Mouse (Mus musculus) forebrain, embryonic 11.5 days (tissue): Measurements from ENCODE around the gene Golgb1. TPM values are rescaled to one million over a fixed set of nuclear protein-coding genes. Genes with fewer than 3 reads are reported as not detected.

ENCODE experiments used
- ATAC-seq: fragments of 200-750 bp; cut with Nextera tagmentation; replicated peaks from 2 replicates; pipeline ENCODE4 v1.8.0; 2017; ENCODE audit warnings: moderate TSS enrichment; ENCODE audit not compliant: low FRiP score
- DNase-seq: peaks from one replicate; pipeline ENCODE4 v3.0.0-alpha.2; 2017; ENCODE audit warnings: low spot score
- H3K27ac ChIP-seq: fragments of 300-500 bp; sonication (generic); 2 replicates; pipeline ENCODE4 v1.5.1; 2014; ENCODE audit warnings: low read depth, low read length
- H3K27me3 ChIP-seq: fragments of 300-500 bp; sonication (generic); 2 replicates; pipeline ENCODE4 v1.6.1; 2014; ENCODE audit warnings: mild to moderate bottlenecking, low read length, mixed read lengths; ENCODE audit not compliant: control insufficient read depth, insufficient read depth
- H3K36me3 ChIP-seq: fragments of 300-500 bp; sonication (generic); 2 replicates; pipeline ENCODE4 v1.6.1; 2014; ENCODE audit warnings: mild to moderate bottlenecking, low read length, moderate library complexity, mixed read lengths; ENCODE audit not compliant: control insufficient read depth, insufficient read depth
- H3K4me1 ChIP-seq: fragments of 300-500 bp; sonication (generic); replicated peaks from 2 replicates; pipeline ENCODE4 v1.6.1; 2014; ENCODE audit warnings: low read length, mixed read lengths; ENCODE audit not compliant: control insufficient read depth, insufficient read depth
- H3K4me2 ChIP-seq: fragments of 300-500 bp; sonication (generic); 2 replicates; pipeline ENCODE4 v1.6.1; 2014; ENCODE audit warnings: low read depth, mild to moderate bottlenecking, low read length, moderate library complexity, mixed read lengths; ENCODE audit not compliant: severe bottlenecking
- H3K4me3 ChIP-seq: fragments of 300-500 bp; sonication (generic); 2 replicates; pipeline ENCODE4 v1.5.1; 2014; ENCODE audit warnings: low read depth, low read length
- H3K9ac ChIP-seq: fragments of 300-500 bp; sonication (generic); 2 replicates; pipeline ENCODE4 v1.6.1; 2014; ENCODE audit warnings: low read length
- H3K9me3 ChIP-seq: fragments of 300-500 bp; sonication (generic); 2 replicates; pipeline ENCODE4 v1.6.1; 2016; ENCODE audit warnings: low read length, mixed read lengths; ENCODE audit not compliant: control insufficient read depth
- WGBS: fragments of 180-500 bp; shearing (Covaris S2); extraction: QIAGEN DNeasy Blood & Tissue Kit; methylation state at CpG from one replicate; pipeline ENCODE4 v1.1.7; 2014; 5-methylcytosine and 5-hydroxymethylcytosine counted together
- polyA plus RNA-seq: library from polyadenylated mRNA; unstranded; fragments of >200 nt; fragmentation: Nextera tagmentation; extraction: Ambion mirVana; gene quantifications from 2 replicates; pipeline ENCODE4 v1.2.1, GENCODE M21; 2014

Golgb1 gene
- polyA plus RNA-seq, 1 experiment from 2014 or later: 74.2 TPM

DNA sequence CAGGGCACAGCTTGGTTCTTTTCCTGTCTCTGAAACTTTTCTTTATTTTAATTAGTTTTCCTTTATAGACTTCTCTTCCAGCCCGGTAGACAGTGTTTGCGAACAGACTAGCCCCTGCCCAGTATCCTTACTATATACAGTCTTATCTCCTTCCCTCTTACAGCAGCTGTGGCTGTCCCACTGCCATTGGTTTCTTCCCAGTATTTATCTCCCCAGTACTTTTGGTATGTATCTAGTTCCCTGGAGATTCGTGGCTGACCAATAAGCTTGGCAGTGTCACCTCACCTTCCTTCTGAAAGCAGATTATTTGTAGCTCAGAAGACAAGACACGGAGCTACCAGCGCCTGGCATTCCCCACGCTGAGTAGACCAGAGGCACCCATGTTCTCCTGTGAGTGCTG, 21.8 kb downstream of the Golgb1 start:
- H3K9me3 ChIP-seq: no peaks in the 10 kb centered on the region
- H3K4me3 ChIP-seq: no peak overlapping the region
- WGBS: 93% methylated on average over 6 of the region's 6 CpGs
- no peak overlapping the region for H3K27ac ChIP-seq
- H3K9ac ChIP-seq: no peak overlapping the region
- no peak for ATAC-seq
- no peaks in the 10 kb centered on the region for H3K27me3 ChIP-seq
- DNase-seq: no peak
- no peak overlapping the region for H3K4me2 ChIP-seq
- H3K36me3 ChIP-seq: no peaks in the 10 kb centered on the region; the same call in 1 of the 2 replicates
- no peaks in the 10 kb centered on the region for H3K4me1 ChIP-seq

DNA sequence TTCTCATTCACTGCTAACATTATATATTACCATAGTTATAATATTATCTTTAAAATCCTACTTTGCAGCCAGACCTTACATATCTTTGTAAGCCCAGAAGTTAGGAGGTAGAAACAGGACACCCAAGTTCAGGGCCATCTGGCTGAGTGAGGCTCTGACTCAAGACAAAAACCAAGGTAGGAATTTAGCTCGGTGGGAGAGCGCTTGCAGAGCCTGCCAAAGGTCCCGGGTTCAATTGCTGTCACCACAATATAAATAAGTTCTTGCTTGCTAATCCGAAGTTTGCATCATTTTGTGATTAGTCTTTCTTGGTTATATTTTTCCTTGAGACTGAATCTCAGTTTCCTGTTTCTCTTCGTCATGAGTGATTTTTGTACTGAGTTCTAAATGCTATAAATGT, 28.2 kb downstream of the Golgb1 start:
- Histone ChIP-seq H3K4me3 (no peak overlapping the region), H3K9me3 (no peaks in the 10 kb centered on the region), H3K9ac (no peak overlapping the region), H3K27me3 (no peaks in the 10 kb centered on the region), H3K4me2 (no peak overlapping the region), H3K4me1 (no peaks in the 10 kb centered on the region), H3K36me3 (no peaks in the 10 kb centered on the region; the same call in 1 of the 2 replicates), H3K27ac (no peak overlapping the region)
- no peak for ATAC-seq
- DNase-seq: no peak
- 94% methylated on average over 5 of the region's 5 CpGs for WGBS

DNA sequence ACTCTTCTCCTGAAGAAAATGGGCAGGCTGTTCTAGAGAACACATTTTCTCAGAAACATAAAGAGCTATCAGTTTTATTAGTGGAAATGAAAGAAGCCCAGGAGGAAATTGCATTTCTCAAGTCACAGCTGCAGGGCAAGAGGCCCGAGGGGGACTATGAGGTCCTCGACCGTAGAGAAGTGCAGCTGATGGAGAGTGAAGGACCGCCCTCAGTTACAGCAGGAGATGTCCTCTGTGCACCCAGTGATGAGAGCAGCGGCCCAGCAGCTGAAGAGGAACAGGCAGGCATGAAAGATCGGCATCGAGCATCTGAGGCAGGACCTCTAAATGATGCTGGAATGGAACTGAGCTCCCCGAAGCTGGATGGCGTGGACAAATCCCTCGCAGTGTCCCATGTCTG, 37.0 kb downstream of the Golgb1 start:
- no peaks in the 10 kb centered on the region for H3K27me3 ChIP-seq
- no peaks in the 10 kb centered on the region; the same call in 1 of the 2 replicates for H3K36me3 ChIP-seq
- no peak overlapping the region for H3K4me2 ChIP-seq
- no peak overlapping the region for H3K27ac ChIP-seq
- no peaks in the 10 kb centered on the region for H3K4me1 ChIP-seq
- no peak for DNase-seq
- no peaks in the 10 kb centered on the region for H3K9me3 ChIP-seq
- no peak overlapping the region for H3K4me3 ChIP-seq
- no peak overlapping the region for H3K9ac ChIP-seq
- no peak for ATAC-seq
- 93% methylated on average over 10 of the region's 10 CpGs for whole genome bisulfite sequencing

DNA sequence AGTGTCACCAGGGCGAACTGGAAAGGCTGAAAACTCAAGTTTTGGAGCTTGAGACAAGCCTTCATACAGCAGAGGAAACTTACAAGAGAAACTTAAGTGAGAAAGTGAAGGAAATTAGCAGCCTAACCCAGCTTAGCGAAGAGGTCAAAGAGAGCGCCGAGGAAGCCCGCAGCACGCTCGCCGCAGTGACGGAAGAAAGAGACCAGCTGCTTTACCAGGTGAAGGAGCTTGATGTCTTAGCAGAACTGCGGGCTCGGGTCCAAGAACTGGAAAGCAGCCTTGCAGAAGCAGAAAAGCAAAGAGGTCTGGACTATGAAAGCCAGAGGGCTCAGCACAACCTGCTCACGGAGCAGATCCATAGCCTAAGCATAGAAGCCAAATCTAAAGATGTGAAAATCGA, 37.4 kb downstream of the Golgb1 start:
- DNase-seq (no peak), ATAC-seq (no peak)
- H3K9ac ChIP-seq: no peak overlapping the region
- H3K36me3 ChIP-seq: no peaks in the 10 kb centered on the region; the same call in 1 of the 2 replicates
- H3K4me2 ChIP-seq: no peak overlapping the region
- H3K27ac ChIP-seq: no peak overlapping the region
- no peaks in the 10 kb centered on the region for H3K9me3 ChIP-seq
- H3K4me3 ChIP-seq: no peak overlapping the region
- WGBS: 94% methylated on average over 13 of the region's 13 CpGs
- H3K27me3 ChIP-seq: no peaks in the 10 kb centered on the region
- no peaks in the 10 kb centered on the region for H3K4me1 ChIP-seq

DNA sequence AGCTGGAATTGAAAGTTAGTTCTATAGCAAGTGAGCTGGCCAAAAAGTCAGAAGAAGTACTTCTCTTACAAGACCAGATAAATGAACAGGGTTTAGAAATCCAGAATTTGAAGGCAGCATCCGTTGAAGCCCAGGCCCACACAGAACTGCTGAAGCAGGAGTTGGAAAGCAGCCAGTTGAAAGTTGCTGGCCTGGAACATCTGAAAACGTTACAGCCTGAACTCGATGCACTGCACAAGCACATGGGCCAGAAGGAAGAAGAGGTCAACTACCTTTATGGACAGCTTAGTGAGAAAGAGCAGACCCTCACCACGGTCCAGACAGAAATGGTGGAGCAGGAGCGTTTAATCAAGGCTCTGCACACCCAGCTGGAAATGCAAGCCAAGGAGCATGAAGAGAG, 39.3 kb downstream of the Golgb1 start:
- Histone ChIP-seq H3K4me3 (no peak overlapping the region), H3K4me1 (no peaks in the 10 kb centered on the region), H3K9me3 (no peaks in the 10 kb centered on the region), H3K27me3 (no peaks in the 10 kb centered on the region), H3K36me3 (no peaks in the 10 kb centered on the region; the same call in 1 of the 2 replicates), H3K9ac (no peak overlapping the region), H3K4me2 (no peak overlapping the region), H3K27ac (no peak overlapping the region)
- 95% methylated on average over 5 of the region's 5 CpGs for WGBS
- DNase-seq (no peak), ATAC-seq (no peak)

DNA sequence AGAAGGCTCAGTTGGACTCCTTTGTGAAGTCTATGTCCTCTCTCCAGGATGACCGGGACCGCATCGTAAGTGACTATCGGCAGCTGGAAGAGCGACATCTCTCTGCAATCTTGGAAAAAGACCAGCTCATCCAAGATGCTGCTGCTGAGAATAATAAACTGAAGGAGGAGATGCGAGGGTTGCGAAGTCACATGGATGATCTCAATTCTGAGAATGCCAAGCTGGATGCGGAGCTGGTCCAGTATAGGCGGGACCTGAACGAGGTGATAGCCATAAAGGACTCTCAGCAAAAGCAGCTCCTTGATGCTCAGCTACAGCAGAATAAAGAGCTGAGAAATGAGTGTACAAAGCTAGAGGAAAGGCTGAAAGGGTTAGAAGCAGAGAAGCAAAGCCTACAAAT, 43.6 kb downstream of the Golgb1 start:
- no peak for ATAC-seq
- WGBS: 95% methylated on average over 10 of the region's 10 CpGs

DNA sequence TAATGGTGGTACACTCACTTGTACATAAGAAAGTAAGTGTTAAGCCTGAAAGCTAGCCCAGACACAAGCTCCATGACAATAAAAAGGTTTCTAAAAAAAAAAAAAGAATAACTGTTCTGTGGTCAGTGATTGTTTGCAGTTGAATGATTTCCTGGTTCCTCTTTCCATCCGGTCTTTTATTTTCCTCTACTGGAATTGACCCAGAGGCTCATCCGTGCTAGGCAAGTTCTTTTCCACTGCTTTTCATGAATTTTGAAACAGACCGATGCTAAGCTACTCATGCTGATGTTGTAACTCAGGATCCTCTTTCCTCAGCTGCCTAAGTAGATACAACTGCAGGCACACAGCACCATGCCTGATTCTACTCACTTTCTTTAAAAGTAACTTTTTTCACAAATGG, 45.5 kb downstream of the Golgb1 start:
- ATAC-seq (no peak), DNase-seq (no peak)
- Histone ChIP-seq H3K4me3 (no peak overlapping the region), H3K9ac (no peak overlapping the region), H3K27me3 (no peaks in the 10 kb centered on the region), H3K36me3 (no peaks in the 10 kb centered on the region; the same call in 1 of the 2 replicates), H3K4me2 (no peak overlapping the region), H3K9me3 (no peaks in the 10 kb centered on the region), H3K27ac (no peak overlapping the region), H3K4me1 (no peaks in the 10 kb centered on the region)
- 91% methylated on average over 3 of the region's 3 CpGs for WGBS

More for the DNA sequence above, 43.6 kb downstream of the Golgb1 start:
- no peak overlapping the region for H3K4me2 ChIP-seq
- H3K27me3 ChIP-seq: no peaks in the 10 kb centered on the region
- no peak for DNase-seq
- no peak overlapping the region for H3K27ac ChIP-seq
- no peaks in the 10 kb centered on the region for H3K4me1 ChIP-seq
- no peak overlapping the region for H3K4me3 ChIP-seq
- no peaks in the 10 kb centered on the region for H3K9me3 ChIP-seq
- H3K9ac ChIP-seq: no peak overlapping the region
- H3K36me3 ChIP-seq: no peaks in the 10 kb centered on the region; the same call in 1 of the 2 replicates

DNA sequence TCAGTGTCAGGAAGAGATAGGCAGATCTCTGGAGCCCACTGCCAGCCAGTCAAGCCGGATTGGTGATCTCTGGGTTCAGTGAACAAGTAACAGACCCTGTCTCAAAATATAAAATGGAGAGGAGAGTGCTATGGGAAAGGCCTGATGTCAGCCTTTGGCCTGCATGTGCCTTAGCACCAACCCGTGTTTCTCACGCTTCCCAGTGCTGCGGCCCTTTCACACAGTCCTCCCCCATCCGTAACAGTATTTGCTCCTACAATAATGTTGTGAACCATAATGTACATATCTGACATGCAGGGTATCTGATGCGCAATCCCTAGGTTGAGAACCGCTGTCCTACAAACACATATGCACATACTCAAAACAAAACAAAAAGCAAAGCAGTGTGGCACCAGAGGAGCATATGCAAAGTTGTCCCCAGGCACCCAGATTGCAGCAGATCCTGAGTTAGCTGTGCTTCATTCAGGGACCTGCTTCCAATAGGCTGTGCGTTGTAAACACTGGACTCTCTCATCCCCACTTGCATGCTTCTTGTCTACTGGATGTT, 46.2 kb downstream of the Golgb1 start:
- no peak for DNase-seq
- ATAC-seq: no peak
- 95% methylated on average over 8 of the region's 8 CpGs for WGBS
- Histone ChIP-seq H3K27me3 (no peaks in the 10 kb centered on the region), H3K9me3 (no peaks in the 10 kb centered on the region), H3K9ac (no peak overlapping the region), H3K27ac (no peak overlapping the region), H3K36me3 (no peaks in the 10 kb centered on the region; the same call in 1 of the 2 replicates), H3K4me3 (no peak overlapping the region), H3K4me2 (no peak overlapping the region), H3K4me1 (no peaks in the 10 kb centered on the region)

DNA sequence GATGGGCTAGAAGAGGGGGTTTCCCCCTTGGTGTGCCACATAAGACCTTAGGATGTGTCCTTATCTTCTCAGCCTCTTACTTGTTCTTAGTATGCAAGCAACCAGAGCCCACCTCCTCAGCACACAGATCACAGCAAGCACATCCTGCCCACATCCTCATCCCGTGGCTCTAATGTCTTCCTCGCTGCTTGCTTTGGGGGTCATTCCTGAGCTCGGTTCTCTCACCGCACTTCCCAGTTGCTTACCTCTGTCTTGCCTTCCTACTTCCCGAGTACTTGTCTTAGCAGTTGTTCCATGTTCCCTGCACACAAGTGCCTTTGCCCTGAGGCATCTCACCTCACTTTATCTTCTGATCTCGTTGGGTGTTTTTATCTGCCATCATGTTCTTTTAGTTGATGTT, 47.0 kb downstream of the Golgb1 start:
- Histone ChIP-seq H3K9ac (no peak overlapping the region), H3K4me1 (no peaks in the 10 kb centered on the region), H3K27ac (no peak overlapping the region), H3K27me3 (no peaks in the 10 kb centered on the region), H3K36me3 (no peaks in the 10 kb centered on the region; the same call in 1 of the 2 replicates), H3K4me3 (no peak overlapping the region), H3K4me2 (no peak overlapping the region), H3K9me3 (no peaks in the 10 kb centered on the region)
- 92% methylated on average over 6 of the region's 6 CpGs for WGBS
- no peak for DNase-seq
- no peak for ATAC-seq
